8 mouse cellular contexts compared by ENCODE assay signal in the genomic region with DNA sequence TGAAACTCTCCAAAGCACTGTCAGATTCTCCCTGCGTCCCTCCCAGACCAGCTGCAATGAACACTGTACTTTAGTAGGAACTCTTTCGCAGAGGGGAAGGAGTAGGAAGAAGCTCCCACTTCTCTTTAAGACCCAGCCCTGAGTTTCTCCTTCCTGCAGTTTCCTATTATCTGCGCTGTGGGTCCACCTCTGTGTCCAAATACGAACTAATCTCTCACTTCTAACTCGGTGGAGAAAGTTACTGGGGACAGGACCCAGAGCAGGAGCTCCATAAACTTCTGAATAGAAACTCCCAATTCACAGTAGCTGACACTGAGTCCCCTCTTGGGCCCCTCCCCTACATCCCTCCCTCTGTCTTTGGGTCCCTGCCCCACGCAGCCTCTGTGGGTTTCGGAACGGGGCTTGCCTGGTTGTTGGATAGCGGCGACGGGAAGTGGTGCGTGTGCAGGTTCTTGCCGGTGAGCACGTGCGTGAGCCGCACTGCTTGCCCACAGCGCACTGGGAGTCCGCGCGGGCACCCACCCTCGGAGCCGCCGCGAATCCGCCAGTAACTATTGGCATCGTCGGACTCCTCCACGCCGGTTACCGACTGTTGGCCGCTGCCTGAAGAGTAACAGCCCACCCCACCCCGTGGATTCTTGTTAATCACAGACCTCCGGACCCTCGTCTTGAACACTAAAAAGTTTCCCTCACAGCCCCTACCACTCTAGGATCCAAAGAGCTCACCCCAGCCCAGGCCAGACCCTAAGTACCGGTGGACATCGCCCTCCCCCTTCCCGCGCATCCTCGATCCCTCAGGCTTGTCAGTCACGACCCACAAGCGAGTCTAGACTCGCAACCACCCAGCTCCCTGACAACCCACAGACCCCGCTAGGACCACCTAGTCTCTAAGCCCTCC. TPM values are rescaled to one million over a fixed set of nuclear protein-coding genes. Genes with fewer than 3 reads are reported as not detected.
DNase-seq lines count a peak whose midpoint lies in the region; ATAC-seq and TF ChIP-seq lines count a peak whose summit lies in the region.

No protein-coding gene starts in this region.

- no peak for TF ChIP-seq POLR2A in thymus, adult 2 months (IDR thresholded peaks at IDR 0.05; ENCODE audit: control insufficient read depth, extremely low read depth, insufficient read depth, low read length, poor library complexity)

- peak overlapping the region; percentile 98 for H3K4me2 ChIP-seq in intestine, embryonic 16.5 days (ENCODE audit: low read depth, low read length)

- WGBS in intestine, embryonic 16.5 days, result 3% methylated on average over 42 of the region's 43 CpGs
- WGBS in thymus, adult 2 months, result 5% methylated on average over 43 of the region's 43 CpGs

- ATAC-seq in intestine, embryonic 16.5 days, result peak; percentile 6; the same call in 1 of the 2 replicates

- H3K9ac ChIP-seq in intestine, embryonic 16.5 days (ENCODE audit: low read depth, low read length), result peak overlapping the region; percentile 86

- peak overlapping the region; percentile 66 for H3K27ac ChIP-seq in intestine, embryonic 16.5 days (ENCODE audit: low read length)
- H3K27ac ChIP-seq in thymus, adult 2 months (ENCODE audit: control insufficient read depth, insufficient read depth, low read length), result no peak overlapping the region

- H3K4me3 ChIP-seq in erythroblast, embryonic 14.5 days (replicated peaks), result peak overlapping the region; percentile 79
- H3K4me3 ChIP-seq in intestine, embryonic 16.5 days (ENCODE audit: low read length), result peak overlapping the region; percentile 89
- H3K4me3 ChIP-seq in thymus, adult 2 months (ENCODE audit: control insufficient read depth, insufficient read depth, low read length), result peak overlapping the region; percentile 65

- peaks cover 29% of the 10 kb centered on the region for H3K4me1 ChIP-seq in erythroblast, embryonic 14.5 days (ENCODE audit: control insufficient read depth)
- peaks cover 11% of the 10 kb centered on the region for H3K4me1 ChIP-seq in intestine, embryonic 16.5 days (ENCODE audit: control insufficient read depth, insufficient read depth, low read length)
- H3K4me1 ChIP-seq in thymus, adult 2 months (replicated peaks; ENCODE audit: control insufficient read depth, insufficient read depth, low read length), result peaks cover 7% of the 10 kb centered on the region; the same call in 1 of the 2 replicates

- H3K9me3 ChIP-seq in erythroblast, embryonic 14.5 days (ENCODE audit: control insufficient read depth, low read length), result no peaks in the 10 kb centered on the region
- H3K9me3 ChIP-seq in intestine, embryonic 16.5 days (ENCODE audit: control insufficient read depth, low read length), result no peaks in the 10 kb centered on the region

- H3K36me3 ChIP-seq in erythroblast, embryonic 14.5 days (ENCODE audit: control insufficient read depth), result peaks cover 8% of the 10 kb centered on the region
- no peaks in the 10 kb centered on the region for H3K36me3 ChIP-seq in intestine, embryonic 16.5 days (ENCODE audit: control insufficient read depth, insufficient read depth, low read length)
- H3K36me3 ChIP-seq in thymus, adult 2 months (ENCODE audit: control insufficient read depth, insufficient read depth, low read length), result no peaks in the 10 kb centered on the region

- TF ChIP-seq CTCF in thymus, adult 2 months (IDR thresholded peaks at IDR 0.05; ENCODE audit: borderline replicate concordance, control insufficient read depth, extremely low read depth, insufficient read depth, low read length, poor library complexity), result no peak

- peak; percentile 25 to 30 for DNase-seq in layer of hippocampus, postnatal 36 days
- no peak for DNase-seq in layer of hippocampus, postnatal 10 days (ENCODE audit: low spot score in 2 of 2)
- DNase-seq in MN1 (ENCODE audit: low spot score) (peak; percentile 42), adipocyte (ENCODE audit: low spot score) (no peak)
- DNase-seq in mesoderm, embryonic 11.5 days (ENCODE audit: low read depth, low spot score), result peak; percentile 25
- peak; percentile 35 for DNase-seq in thymus, adult 2 months

- H3K27me3 ChIP-seq in erythroblast, embryonic 14.5 days (ENCODE audit: control insufficient read depth), result peaks cover 6% of the 10 kb centered on the region
- H3K27me3 ChIP-seq in intestine, embryonic 16.5 days (replicated peaks; ENCODE audit: control insufficient read depth, insufficient read depth, low read length), result no peaks in the 10 kb centered on the region
- no peaks in the 10 kb centered on the region for H3K27me3 ChIP-seq in thymus, adult 2 months (ENCODE audit: control insufficient read depth, insufficient read depth, low read length)

RNA-seq across cellular contexts. Expression of a gene that starts 0.7 kb away (rescaled TPM):
- 10 to 100 TPM; 36.6 to 52.7 TPM for total RNA-seq in layer of hippocampus, postnatal 36 days (2021)
- 10 to 100 TPM; 11.6 to 13.0 TPM for total RNA-seq in layer of hippocampus, postnatal 10 days (2021)
- polyA plus RNA-seq in erythroblast, embryonic 14.5 days (2012), result 8.8 and 9.0 TPM in 2 replicates
- 173 and 203 TPM in 2 replicates for polyA plus RNA-seq in intestine, embryonic 16.5 days (2015; fragmentation: Nextera tagmentation; extraction: Ambion mirVana)
- 60.3 and 69.8 TPM in 2 replicates for polyA plus RNA-seq in thymus, adult 2 months (2012; rRNA removed)

RNA-seq across cellular contexts. Expression of a gene that starts 6.5 kb away (rescaled TPM):
- total RNA-seq in layer of hippocampus, postnatal 36 days (2021), result 1 to 10 TPM in 1 of 2 experiments, under 1 TPM in 1; 0.94 to 1.4 TPM
- 1 to 10 TPM; 1.0 to 1.6 TPM for total RNA-seq in layer of hippocampus, postnatal 10 days (2021)
- 3.3 and 5.0 TPM in 2 replicates for polyA plus RNA-seq in erythroblast, embryonic 14.5 days (2012)
- 33.8 and 41.6 TPM in 2 replicates for polyA plus RNA-seq in intestine, embryonic 16.5 days (2015; fragmentation: Nextera tagmentation; extraction: Ambion mirVana)
- 105 and 118 TPM in 2 replicates for polyA plus RNA-seq in thymus, adult 2 months (2012; rRNA removed)

RNA-seq across cellular contexts. Expression of a gene that starts 13.0 kb away (rescaled TPM):
- total RNA-seq in layer of hippocampus, postnatal 36 days (2021), result 10 to 100 TPM; 27.2 to 29.3 TPM
- total RNA-seq in layer of hippocampus, postnatal 10 days (2021), result 10 to 100 TPM; 43.3 to 49.1 TPM
- 0.28 and 0.46 TPM in 2 replicates for polyA plus RNA-seq in erythroblast, embryonic 14.5 days (2012)
- polyA plus RNA-seq in intestine, embryonic 16.5 days (2015; fragmentation: Nextera tagmentation; extraction: Ambion mirVana), result 41.0 and 41.5 TPM in 2 replicates
- polyA plus RNA-seq in thymus, adult 2 months (2012; rRNA removed), result 19.3 and 21.4 TPM in 2 replicates

RNA-seq across cellular contexts. Expression of a gene that starts 15.6 kb away (rescaled TPM):
- total RNA-seq in layer of hippocampus, postnatal 36 days (2021), result 1 to 10 TPM; 1.5 to 1.7 TPM
- total RNA-seq in layer of hippocampus, postnatal 10 days (2021), result 1 to 10 TPM; 4.6 to 4.8 TPM
- polyA plus RNA-seq in erythroblast, embryonic 14.5 days (2012), result 0.02 and 0.03 TPM in 2 replicates
- polyA plus RNA-seq in intestine, embryonic 16.5 days (2015; fragmentation: Nextera tagmentation; extraction: Ambion mirVana), result 3.0 and 3.1 TPM in 2 replicates
- 3.5 and 3.7 TPM in 2 replicates for polyA plus RNA-seq in thymus, adult 2 months (2012; rRNA removed)

RNA-seq across cellular contexts. Expression of a gene that starts 20.4 kb away (rescaled TPM):
- 100 to 1,000 TPM in 1 of 2 experiments, 10 to 100 TPM in 1; 84.9 to 102 TPM for total RNA-seq in layer of hippocampus, postnatal 36 days (2021)
- total RNA-seq in layer of hippocampus, postnatal 10 days (2021), result 10 to 100 TPM; 87.4 to 90.0 TPM
- 10.4 and 11.9 TPM in 2 replicates for polyA plus RNA-seq in erythroblast, embryonic 14.5 days (2012)
- 130 and 132 TPM in 2 replicates for polyA plus RNA-seq in intestine, embryonic 16.5 days (2015; fragmentation: Nextera tagmentation; extraction: Ambion mirVana)
- polyA plus RNA-seq in thymus, adult 2 months (2012; rRNA removed), result 163 and 176 TPM in 2 replicates

Comparison
In these comparisons a context has a peak if more than half of its experiments do, and no peak if none do; other contexts are left out.
1. DNase-seq: peak in layer of hippocampus, postnatal 36 days (2 of 2), MN1 (single experiment), mesoderm, embryonic 11.5 days (single experiment) and thymus, adult 2 months (single experiment); none in layer of hippocampus, postnatal 10 days (0 of 2) and adipocyte (single experiment).
2. RNA of a gene that starts 13.0 kb away (polyA plus RNA-seq): 41.0 to 41.5 TPM in intestine, embryonic 16.5 days and 19.3 to 21.4 TPM in thymus, adult 2 months; 0.28 to 0.46 TPM in erythroblast, embryonic 14.5 days; every median in the first group is over 10 times any median in the second.
3. Peak in every context shown above with its lines, with median percentiles within 50 percentile points of each other: H3K4me3 ChIP-seq.